Mouse (Mus musculus) right cerebral cortex, adult 2 months (tissue): ENCODE results near the gene Rps10.

Experiments
- DNase-seq, 2 experiments: peaks; one replicate each; pipeline ENCODE4 v3.0.0; 2021 to 2022; ENCODE audit warnings: low spot score in 2 of 2

The Rps10 gene

GRCm38 (mm10) chr17:27636132-27637020 is at the start of gene Rps10:
Gene Rps10 (minus strand): TSS chr17:27636669.
- no peak for DNase-seq

GRCm38 (mm10) chr17:27685550-27685913 is 49.1 kb upstream of the Rps10 start:
- no peak for DNase-seq

- DNase-seq, result peak; percentile 82 to 87
These were observed 48.5 kb upstream of the Rps10 start for GRCm38 (mm10) chr17:27684886-27685549.

GRCm38 (mm10) chr17:27678924-27679813 is 42.7 kb upstream of the Rps10 start:
- no peak for DNase-seq

- no peak for DNase-seq
These were observed 41.3 kb upstream of the Rps10 start for GRCm38 (mm10) chr17:27677756-27678155.

- no peak for DNase-seq
These were observed 39.8 kb upstream of the Rps10 start for GRCm38 (mm10) chr17:27676270-27676669.

GRCm38 (mm10) chr17:27675453-27675852 is 39.0 kb upstream of the Rps10 start:
- no peak for DNase-seq

GRCm38 (mm10) chr17:27673945-27674344 is 37.5 kb upstream of the Rps10 start:
- DNase-seq, result no peak

- no peak for DNase-seq
These were observed 35.3 kb upstream of the Rps10 start for GRCm38 (mm10) chr17:27671720-27672119.

GRCm38 (mm10) chr17:27658767-27659166 is 22.3 kb upstream of the Rps10 start:
- DNase-seq, result no peak

GRCm38 (mm10) chr17:27657123-27657522 is 20.7 kb upstream of the Rps10 start:
- no peak for DNase-seq

- no peak for DNase-seq
These were observed 19.9 kb upstream of the Rps10 start for GRCm38 (mm10) chr17:27656414-27656813.

- peak; percentile 81 to 82 for DNase-seq
These were observed 19.5 kb upstream of the Rps10 start for GRCm38 (mm10) chr17:27656011-27656399.

- peak; percentile 71 to 82 for DNase-seq
These were observed 18.9 kb upstream of the Rps10 start, which contains the start of gene Pacsin1 for GRCm38 (mm10) chr17:27655089-27656010. Gene Pacsin1 (plus strand): TSS chr17:27655509.

GRCm38 (mm10) chr17:27653253-27653959 is 16.9 kb upstream of the Rps10 start:
- no peak for DNase-seq

GRCm38 (mm10) chr17:27652046-27652790 is 15.7 kb upstream of the Rps10 start:
- no peak for DNase-seq

GRCm38 (mm10) chr17:27650586-27650985 is 14.1 kb upstream of the Rps10 start:
- DNase-seq, result no peak

GRCm38 (mm10) chr17:27650160-27650559 is 13.7 kb upstream of the Rps10 start:
- peak; percentile 65 to 71 for DNase-seq

GRCm38 (mm10) chr17:27645807-27646206 is 9.3 kb upstream of the Rps10 start:
- no peak for DNase-seq
